Mouse (Mus musculus): Measurements from ENCODE around the gene 2610301B20Rik.
A peak's percentile ranks its signal among the peaks of the same experiment; 100 is the strongest.
"Not testable (repeated sequence)": the region's sequence is repeated elsewhere in the genome, so short reads cannot be mapped to it uniquely, and the experiment has no call there.

2610301B20Rik gene

GRCm38 (mm10) chr4:10873920-10874665, at the start of gene 2610301B20Rik:
Gene 2610301B20Rik (plus strand): TSS chr4:10874498.
- peak; percentile 92 for DNase-seq (ENCODE audit: low read depth in 2 of 2, low spot score in 2 of 2)

- no peak for DNase-seq (ENCODE audit: low read depth in 2 of 2, low spot score in 2 of 2)
Measured at GRCm38 (mm10) chr4:10833273-10833672, 41.0 kb upstream of the 2610301B20Rik start.

GRCm38 (mm10) chr4:10835252-10836051, 38.8 kb upstream of the 2610301B20Rik start:
- peak; percentile 14 to 40 for DNase-seq (ENCODE audit: low read depth in 2 of 2, low spot score in 2 of 2)

- DNase-seq (ENCODE audit: low read depth in 2 of 2, low spot score in 2 of 2) = no peak
Measured at GRCm38 (mm10) chr4:10845848-10846247, 28.4 kb upstream of the 2610301B20Rik start.

- DNase-seq (ENCODE audit: low read depth in 2 of 2, low spot score in 2 of 2) = no peak
Measured at GRCm38 (mm10) chr4:10849812-10850211, 24.5 kb upstream of the 2610301B20Rik start.

- DNase-seq (ENCODE audit: low read depth in 2 of 2, low spot score in 2 of 2) = no peak
Measured at GRCm38 (mm10) chr4:10851013-10851412, 23.3 kb upstream of the 2610301B20Rik start.

- DNase-seq (ENCODE audit: low read depth in 2 of 2, low spot score in 2 of 2) = no peak
Measured at GRCm38 (mm10) chr4:10859174-10859573, 15.1 kb upstream of the 2610301B20Rik start.

GRCm38 (mm10) chr4:10859911-10860581, 14.3 kb upstream of the 2610301B20Rik start:
- DNase-seq (ENCODE audit: low read depth in 2 of 2, low spot score in 2 of 2) = no peak

GRCm38 (mm10) chr4:10860825-10861224, 13.5 kb upstream of the 2610301B20Rik start:
- no peak for DNase-seq (ENCODE audit: low read depth in 2 of 2, low spot score in 2 of 2)

- not testable (repeated sequence) for DNase-seq (ENCODE audit: low read depth in 2 of 2, low spot score in 2 of 2)
Measured at GRCm38 (mm10) chr4:10862882-10863281, 11.4 kb upstream of the 2610301B20Rik start.

- no peak for DNase-seq (ENCODE audit: low read depth in 2 of 2, low spot score in 2 of 2)
Measured at GRCm38 (mm10) chr4:10872231-10872630, 2.1 kb upstream of the 2610301B20Rik start.

- no peak for DNase-seq (ENCODE audit: low read depth in 2 of 2, low spot score in 2 of 2)
Measured at GRCm38 (mm10) chr4:10872685-10873539, 1.4 kb upstream of the 2610301B20Rik start.

GRCm38 (mm10) chr4:10873549-10873919, 764 bp upstream of the 2610301B20Rik start:
- peak in 1 of 2 experiments; percentile 12 for DNase-seq (ENCODE audit: low read depth in 2 of 2, low spot score in 2 of 2)

- DNase-seq (ENCODE audit: low read depth in 2 of 2, low spot score in 2 of 2) = peak; percentile 20 to 30
Measured at GRCm38 (mm10) chr4:10874718-10875121, 422 bp downstream of the 2610301B20Rik start.

GRCm38 (mm10) chr4:10875407-10875806, 1.1 kb downstream of the 2610301B20Rik start:
- no peak for DNase-seq (ENCODE audit: low read depth in 2 of 2, low spot score in 2 of 2)

GRCm38 (mm10) chr4:10877057-10877456, 2.8 kb downstream of the 2610301B20Rik start:
- no peak for DNase-seq (ENCODE audit: low read depth in 2 of 2, low spot score in 2 of 2)

GRCm38 (mm10) chr4:10883740-10884408, 9.6 kb downstream of the 2610301B20Rik start:
- no peak for DNase-seq (ENCODE audit: low read depth in 2 of 2, low spot score in 2 of 2)

- no peak for DNase-seq (ENCODE audit: low read depth in 2 of 2, low spot score in 2 of 2)
Measured at GRCm38 (mm10) chr4:10888835-10889234, 14.5 kb downstream of the 2610301B20Rik start.

- no peak for DNase-seq (ENCODE audit: low read depth in 2 of 2, low spot score in 2 of 2)
Measured at GRCm38 (mm10) chr4:10896262-10896661, 22.0 kb downstream of the 2610301B20Rik start.

- no peak for DNase-seq (ENCODE audit: low read depth in 2 of 2, low spot score in 2 of 2)
Measured at GRCm38 (mm10) chr4:10896859-10897258, 22.6 kb downstream of the 2610301B20Rik start.
